Mouse (Mus musculus) left cerebral cortex, postnatal 25 days (tissue): ENCODE measurements around the gene Shq1. TPM values are rescaled to one million over a fixed set of nuclear protein-coding genes. Genes with fewer than 3 reads are reported as not detected.

Source experiments
- DNase-seq, 2 experiments: peaks; one replicate each; pipeline ENCODE4 v3.0.0; 2022; ENCODE audit warnings: low spot score in 2 of 2, mixed read lengths in 1 of 2
- intact Hi-C: fragments of 180-260 bp; cut with DNase I; formaldehyde crosslinking; loops from one replicate; pipeline ENCODE4 v1.15.1; 2025
- total RNA-seq, 2 experiments: library from RNA; stranded (reverse); gene quantifications; 2 replicates each; pipeline ENCODE4 v1.2.3; 2021

Gene Shq1
- total RNA-seq, 2 experiments from 2014 or later = 5.3 to 6.1 TPM

DNA sequence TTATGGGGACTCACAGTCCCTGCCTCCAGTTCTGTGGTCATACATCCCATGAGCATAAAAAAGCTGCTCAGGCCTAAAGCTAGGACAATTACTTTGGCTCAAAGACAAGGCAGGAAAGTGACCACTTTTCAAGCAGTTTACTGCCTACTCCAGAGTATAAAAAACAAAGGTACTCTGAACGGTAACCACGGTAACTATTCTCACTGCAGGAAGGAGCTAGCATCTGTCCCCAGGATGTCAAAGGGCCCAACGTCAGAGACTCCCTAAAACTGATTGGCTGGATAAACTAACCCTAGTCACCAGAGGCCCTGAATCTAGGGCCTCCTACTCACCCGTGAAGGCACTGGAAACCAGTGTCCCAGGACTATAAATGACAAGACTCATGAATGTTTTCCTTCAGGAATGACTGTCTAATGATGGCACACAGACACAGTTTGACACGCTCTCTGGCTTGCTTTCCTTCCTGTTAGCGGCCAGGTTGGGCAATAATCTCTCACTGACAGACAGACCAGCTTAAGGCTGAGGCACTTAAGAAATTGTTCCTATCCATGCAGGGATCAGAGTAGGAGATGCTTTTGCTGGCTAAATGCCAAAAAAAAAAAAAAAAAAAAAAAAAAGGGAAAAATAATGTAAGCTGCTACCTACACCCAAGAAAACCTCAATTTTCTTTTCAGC is 57.2 kb downstream of the Shq1 start:
- no peak for DNase-seq
- intact Hi-C loops = no loop called here

DNA sequence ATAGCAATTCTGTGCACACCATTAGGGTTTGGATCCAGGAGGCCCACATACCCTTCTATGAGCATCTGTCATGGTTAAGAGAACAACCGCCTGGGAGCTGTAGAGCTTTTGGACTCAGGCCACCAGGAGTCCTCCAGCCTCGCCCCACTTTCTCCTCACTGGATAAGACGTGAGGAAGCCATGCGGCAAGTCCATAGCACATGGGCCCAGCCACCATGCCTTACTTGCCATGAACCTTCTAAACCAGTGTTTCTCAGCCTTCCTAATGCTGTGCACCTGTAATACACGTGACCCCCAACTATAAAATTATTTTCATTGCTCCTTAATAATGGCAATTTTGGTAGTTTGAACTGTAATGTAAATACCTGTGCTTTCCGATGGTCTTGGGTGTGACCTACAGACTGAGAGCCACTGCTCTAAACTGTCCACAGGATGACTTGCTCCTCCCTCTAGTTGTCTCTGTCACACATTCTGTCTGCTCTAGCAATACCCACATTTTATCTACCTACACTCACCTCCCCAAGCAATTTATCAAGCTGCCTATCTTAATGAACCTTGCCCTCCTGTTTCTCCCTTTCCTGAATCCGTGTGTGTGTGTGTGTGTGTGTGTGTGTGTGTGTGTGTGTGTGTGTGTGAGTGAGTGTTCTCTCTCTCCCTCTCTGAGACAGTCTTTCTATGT is 59.9 kb downstream of the Shq1 start:
- intact Hi-C loops = no loop called here
- no peak for DNase-seq

DNA sequence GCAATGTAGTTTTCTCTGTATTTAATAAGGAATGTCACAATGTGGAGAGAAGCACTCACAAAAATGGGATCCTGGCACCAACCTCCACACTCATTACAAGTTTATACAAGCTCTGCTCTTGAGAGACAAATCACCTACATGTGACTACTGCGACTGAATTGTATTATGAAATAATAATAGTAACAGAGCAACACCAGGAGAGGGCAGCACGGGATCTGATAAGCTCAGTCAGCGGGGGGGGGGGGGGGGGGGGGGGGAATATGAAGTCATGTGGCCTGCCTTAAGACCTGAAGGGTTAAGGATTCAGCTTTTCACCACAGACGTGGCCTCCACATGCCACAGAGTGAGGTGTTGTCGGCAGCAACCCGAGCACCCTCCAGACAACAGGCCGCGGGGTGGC is 60.8 kb downstream of the Shq1 start:
- intact Hi-C loops = no loop called here
- DNase-seq = no peak

DNA sequence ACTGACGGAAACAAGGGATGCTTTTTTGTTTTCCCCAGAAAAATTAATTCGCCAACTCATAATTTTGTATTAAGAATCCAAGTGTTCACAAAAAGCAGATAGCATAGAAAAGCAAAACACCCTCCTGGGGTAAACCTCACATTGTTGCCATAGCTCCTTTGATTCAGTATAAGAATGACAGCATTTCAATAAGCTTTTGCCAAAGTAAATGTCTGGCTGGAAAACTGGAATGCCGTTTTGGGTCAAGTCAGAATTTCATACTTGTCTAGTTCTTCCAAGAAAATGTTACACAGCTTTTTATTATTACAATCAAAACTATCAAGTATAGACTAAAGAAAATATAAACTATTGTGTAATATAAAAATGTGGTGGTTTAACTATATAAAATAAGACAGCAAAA is 61.7 kb downstream of the Shq1 start:
- intact Hi-C loops = no loop called here
- no peak for DNase-seq

DNA sequence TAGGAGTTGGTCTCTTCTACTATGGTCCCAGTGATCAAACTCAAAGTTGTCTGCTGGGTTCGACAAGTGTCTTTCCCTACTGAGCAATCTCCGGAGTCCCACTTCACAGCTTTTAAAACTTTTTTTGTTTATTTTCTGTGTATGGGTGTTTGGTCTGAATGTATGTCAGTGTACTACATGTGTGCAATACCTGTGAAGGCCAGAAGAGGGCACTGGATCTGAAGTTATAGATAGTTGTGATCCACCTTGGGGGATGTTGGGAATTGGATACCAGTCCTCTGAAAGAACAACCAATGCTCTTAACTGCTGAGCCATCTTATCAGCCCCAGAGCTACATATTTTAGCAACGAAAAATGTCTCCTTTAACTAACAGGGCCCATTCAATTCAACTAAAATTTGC is 62.5 kb downstream of the Shq1 start:
- intact Hi-C loops = no loop called here
- no peak for DNase-seq

DNA sequence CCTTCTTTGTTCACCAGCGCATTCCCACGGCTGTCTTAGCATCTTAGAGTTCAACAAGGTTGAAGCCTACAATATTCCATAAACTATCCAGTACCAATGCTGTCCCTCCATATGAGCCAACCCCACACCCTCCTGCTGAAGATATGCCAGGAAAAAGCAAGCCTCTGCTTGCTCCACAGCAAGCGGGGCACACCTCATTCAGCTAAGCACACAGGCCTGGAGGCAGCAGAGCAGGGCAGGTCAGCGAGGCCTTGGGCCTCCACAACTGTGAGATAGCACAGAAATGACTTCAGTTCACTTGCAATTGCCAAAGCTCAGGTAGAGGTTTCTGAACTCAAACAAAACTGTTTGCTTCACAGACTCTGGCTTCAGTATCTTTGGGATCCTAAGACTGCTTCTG is 64.2 kb downstream of the Shq1 start:
- intact Hi-C loops = no loop called here
- no peak for DNase-seq

DNA sequence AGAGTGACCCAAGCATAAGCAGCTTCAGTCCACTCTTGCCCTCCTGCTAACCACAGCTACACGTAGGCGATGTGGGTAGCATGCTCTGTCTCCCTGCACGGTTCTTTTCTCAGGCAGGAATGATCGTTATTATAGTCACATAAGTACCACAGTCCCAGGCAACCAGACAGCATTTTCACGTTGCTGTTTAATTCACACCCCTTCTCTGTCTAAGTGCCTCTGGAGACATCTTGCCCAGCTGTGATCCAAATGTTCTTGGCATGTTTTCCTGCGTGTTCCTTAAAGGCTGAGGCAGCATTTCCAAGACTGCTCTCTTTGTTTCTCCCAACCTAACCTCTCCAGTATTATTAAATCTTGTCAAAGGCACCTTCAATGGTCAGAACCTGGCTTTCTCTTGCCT is 67.3 kb downstream of the Shq1 start:
- no peak for DNase-seq
- intact Hi-C loops = no loop called here

DNA sequence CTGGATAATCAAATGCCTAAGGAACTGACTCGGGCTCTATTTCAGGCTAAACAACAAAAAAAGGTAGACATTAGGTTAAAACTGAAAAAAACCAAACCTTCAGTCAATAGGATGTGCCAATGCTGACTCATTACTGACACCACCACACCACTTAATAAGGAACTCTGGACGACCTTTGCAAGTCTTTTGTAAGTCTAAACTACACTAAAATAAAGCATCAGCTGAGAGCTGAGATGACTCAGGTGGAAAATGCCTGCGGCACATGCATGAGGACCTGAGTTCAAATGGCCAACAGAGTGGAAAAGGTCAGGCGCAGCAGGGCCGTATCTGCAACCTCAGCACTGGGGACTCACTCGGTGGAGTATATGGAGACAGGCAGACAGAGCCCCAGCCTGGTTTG is 69.3 kb downstream of the Shq1 start:
- no peak for DNase-seq
- intact Hi-C loops = no loop called here

DNA sequence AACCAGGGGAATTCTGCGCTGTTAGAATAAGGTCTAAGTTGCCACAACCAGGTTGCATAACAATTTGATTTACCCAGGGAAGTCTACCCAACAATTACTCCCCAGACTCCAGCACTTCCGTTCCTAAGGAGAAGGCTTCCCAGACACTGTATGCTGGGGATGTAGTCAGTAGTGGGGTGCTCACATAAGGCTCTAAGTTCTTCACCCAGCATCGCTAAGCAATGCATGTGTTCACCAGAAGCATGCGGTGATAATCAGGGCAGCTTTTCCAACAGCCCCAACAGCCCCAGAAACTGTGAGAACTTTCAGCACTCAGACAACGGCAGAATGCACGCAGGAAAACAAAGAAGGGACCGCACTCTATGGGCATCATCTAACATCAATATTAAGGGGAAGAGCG is 77.1 kb downstream of the Shq1 start:
- intact Hi-C loops = no loop called here
- DNase-seq = no peak

DNA sequence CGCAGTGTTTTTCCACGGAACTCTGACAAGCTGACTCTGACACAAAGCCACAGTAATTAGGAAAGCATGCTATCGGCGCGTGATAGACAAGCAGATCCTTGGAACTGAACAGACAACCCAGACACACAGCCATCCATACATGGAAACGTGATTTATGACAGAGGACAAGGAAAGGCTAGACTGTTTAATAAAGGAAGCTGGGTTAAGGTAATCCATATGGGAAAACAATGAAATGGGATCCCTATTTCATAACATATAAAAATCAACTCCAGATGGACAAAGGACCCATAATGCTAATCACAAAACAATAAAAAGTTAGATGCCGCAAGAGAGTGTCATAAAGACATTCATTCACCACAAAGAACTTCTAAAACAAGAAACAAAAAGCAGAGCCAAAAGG is 78.0 kb downstream of the Shq1 start:
- intact Hi-C loops = no loop called here
- no peak for DNase-seq

DNA sequence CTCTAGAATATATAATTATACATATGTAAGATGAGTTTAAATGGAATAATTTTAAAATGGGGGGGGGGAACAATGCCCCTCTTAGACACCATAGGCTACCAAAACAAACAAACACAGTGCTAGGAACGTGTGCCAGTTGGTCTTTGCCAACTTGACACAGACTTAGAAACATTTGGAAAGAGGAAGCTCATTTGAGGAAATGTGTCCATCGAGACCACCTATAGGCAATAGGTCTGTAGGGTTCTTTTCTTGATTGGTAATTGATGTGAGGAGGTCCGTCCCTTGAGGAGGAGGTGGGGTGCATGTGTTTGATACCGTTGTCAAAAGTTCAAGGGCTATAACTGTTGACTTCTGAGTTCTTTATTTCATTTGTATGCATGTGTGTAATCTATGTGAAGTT is 80.4 kb downstream of the Shq1 start:
- intact Hi-C loops = no loop called here
- no peak for DNase-seq

DNA sequence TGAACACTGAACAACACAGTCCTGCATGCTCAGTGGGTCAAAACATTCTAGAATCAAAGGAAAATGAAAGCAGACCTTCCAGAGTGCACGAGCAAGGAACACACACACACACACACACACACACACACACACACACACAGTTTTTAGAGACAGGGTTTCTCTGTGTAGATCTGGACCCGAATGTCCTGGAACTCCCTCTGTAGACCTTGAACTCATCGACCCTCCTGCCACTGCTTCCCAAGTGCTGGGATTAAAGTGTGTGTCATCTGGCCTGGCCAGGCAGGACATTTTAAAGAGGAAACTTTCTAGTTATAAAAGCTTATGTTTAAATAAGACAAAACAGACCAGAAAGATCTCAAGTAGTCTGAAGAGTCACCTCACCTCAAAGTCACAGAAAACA is 82.1 kb downstream of the Shq1 start:
- intact Hi-C loops = loop anchor here (5.0 kb wide), 1 partner anchor 38 kb away; no protein-coding TSS in a partner anchor
- no peak for DNase-seq

DNA sequence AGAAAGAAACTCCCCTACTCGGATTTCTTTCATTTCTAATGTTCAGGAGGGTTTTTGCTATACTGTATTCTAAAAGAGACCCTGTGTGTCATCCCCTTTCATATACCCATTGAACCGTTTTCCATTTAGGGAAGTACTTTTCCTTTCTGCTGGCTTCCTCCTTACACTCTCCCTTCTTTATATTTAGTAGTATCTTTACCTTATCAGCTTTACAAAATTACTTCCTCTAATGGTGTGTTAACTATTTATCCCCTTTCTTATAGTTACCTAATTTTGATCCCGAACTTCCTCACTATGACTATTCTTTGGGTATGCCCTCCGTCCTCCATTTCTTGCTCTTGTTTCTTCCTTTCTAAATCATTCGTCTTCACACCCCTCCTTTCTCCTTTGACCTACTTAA is 84.2 kb downstream of the Shq1 start:
- no peak for DNase-seq
- intact Hi-C loops = loop anchor here (5.0 kb wide), 1 partner anchor 41 kb away; no protein-coding TSS in a partner anchor

DNA sequence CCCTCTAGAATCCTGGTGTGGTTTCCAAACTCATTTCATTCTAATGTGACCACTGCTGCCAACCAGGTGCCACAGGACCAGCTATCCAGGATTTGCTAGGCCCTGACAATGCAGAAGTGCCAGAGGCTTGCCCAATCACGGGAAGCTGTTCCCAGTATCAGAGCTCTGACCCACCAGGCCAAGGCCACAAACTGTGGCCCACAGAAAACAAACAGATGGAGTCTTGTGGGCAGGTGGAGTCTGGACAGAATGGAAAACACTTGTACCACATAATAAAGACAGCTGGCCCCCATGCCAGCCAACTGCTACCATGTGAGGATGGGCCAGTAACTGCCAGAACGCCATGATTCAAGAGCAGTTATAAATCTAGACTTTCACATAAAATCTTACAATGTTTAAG is 89.0 kb downstream of the Shq1 start:
- intact Hi-C loops = no loop called here
- no peak for DNase-seq

DNA sequence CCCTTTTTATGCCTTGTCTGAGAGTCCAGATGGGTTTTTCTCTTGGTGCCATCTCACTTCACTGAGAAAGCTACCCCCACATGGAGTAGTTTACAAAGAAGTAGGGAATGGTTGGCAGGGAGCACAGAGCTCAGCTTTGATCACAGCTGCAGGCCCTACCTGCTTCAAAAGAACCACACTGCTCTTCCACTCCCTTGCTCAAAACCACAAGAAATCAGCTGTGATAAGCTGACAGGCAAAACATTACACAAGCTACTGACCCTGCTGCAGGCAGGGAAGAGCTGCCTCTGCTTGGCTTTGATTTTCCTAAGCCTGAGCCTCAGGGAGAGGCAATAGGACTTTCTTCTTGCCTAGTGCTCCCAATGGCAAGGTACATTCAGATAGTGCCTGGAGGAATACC is 89.9 kb downstream of the Shq1 start:
- intact Hi-C loops = no loop called here
- DNase-seq = peak in 1 of 2 experiments; percentile 67

DNA sequence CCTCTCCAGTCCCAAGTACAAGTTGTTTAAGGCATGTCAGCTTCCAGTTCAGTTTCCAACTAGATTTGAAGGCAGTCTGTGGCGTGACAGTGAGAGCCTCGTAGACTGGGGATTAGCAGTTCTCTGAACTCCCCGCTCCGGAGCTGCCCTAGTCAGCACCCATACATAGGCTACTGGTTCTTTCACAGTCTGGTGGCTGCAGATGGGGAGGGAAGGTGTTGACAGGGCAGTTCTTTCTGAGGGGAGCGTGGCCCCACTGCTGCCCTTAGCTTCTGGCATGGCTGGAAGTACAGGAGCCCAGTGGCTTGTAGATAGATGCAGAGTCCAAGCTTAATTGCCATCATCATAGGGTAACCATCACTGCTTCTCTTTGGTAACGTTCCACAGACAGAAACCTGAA is 93.4 kb downstream of the Shq1 start:
- intact Hi-C loops = no loop called here
- no peak for DNase-seq

DNA sequence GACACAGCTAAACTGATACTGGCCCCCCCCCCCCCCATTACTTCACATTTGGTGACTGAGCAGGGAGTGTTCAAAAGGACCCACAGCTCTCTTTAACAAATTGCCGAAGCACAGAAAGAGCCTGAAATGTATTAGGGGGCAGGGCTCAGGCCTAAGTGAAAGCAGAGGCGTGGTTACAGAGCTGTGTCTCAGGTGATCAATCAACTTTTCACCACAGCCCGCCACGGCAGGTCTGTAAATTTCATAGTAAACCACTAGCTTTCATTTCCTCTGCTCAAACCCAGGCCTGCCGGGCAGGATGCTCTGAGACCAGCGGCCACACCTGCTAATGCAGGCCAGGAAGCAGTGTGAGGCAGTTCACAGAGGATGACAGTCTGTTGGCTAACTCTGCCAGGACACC is 94.8 kb downstream of the Shq1 start:
- intact Hi-C loops = no loop called here
- DNase-seq = no peak

DNA sequence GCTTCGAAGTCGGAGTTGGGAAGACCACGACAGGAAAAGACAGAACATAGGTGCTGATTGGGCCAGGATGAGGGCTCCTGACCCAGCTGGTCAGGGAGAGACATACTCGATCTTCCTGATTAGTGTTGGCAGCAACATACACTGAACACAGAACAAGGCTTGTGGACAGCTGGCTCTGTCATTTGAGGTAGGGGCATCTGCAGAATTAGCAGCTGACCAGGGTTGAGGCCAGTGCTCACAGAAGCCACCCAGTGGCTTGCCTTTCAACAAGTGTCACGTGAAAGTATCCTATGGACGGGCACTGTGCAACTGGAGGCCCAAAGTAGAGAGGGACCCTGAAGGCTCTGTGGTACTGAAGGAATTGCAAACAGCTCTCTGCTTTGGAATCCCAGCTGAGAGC is 104.2 kb downstream of the Shq1 start:
- DNase-seq = no peak
- intact Hi-C loops = loop anchor here (10.0 kb wide), 1 partner anchor 168 kb away; no protein-coding TSS in a partner anchor

DNA sequence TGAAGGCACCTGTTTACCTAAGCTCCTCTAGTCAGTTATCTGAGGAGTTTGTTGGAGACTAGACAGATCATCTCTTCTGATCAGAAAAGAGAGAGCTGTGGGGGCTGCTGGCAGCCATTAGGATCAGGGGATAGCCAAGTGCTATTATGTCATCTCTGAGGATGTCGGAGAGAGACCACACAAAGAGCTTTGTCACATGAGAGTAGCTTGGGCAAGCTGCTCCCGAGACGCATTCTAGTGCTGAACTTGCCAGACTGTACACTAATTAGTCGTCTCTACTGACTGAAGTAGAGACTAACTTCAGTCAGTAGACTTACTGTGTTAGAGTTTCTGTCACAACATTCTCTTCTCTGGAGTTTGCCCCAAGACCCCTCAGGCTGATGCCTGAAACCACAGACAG is 106.4 kb downstream of the Shq1 start:
- DNase-seq = no peak
- intact Hi-C loops = loop anchor here (10.0 kb wide), 1 partner anchor 170 kb away; no protein-coding TSS in a partner anchor

DNA sequence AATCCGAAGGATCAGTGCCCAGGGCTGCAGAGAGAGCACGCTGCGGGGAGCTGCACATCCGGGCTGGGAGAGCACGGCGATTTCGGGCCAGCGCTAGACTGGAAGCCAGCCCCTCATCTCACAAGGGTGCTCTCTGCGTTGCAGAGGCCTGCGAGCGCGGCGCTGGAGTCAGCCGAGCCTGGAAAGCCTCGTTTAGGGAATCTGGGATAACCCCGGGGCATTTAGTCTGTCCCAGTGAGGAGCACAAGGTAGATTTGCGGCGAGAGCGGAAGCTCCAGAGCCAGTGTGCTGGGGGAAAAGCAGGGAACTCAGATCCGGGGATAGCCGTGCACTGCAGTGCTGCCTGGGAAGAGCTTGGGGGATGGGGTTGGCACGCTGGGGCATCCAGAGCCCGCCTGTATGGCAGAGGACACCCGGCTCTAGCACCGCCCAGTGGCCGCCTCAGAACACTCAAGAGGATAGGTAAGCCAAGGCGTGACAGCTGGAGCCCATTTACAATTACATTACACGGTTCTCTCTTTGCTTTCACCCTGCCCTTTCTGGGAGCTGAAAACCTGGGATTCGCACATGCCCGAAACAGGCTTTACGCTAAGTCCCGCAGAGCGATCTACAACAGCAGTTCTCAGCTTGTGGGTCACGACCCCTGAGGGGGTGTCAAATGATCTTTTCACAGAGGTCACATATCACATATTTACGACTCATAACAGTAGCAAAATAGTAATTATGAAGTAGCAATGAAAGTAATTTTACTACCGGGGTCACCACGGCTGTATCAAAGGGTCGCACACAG is 107.2 kb downstream of the Shq1 start:
- intact Hi-C loops = loop anchor here (1.0 to 10.0 kb wide), 2 partner anchors 171 to 276 kb away; partner anchors contain the start of gene Rybp
- DNase-seq = peak; percentile 84 to 85
